Mouse (Mus musculus): ENCODE results near the gene Gpr146.
A peak's percentile ranks its signal among the peaks of the same experiment; 100 is the strongest.

The Gpr146 gene

GRCm38 (mm10) chr5:139429818-139430341, 52.4 kb downstream of the Gpr146 start:
- DNase-seq (ENCODE audit: low read depth) = no peak

GRCm38 (mm10) chr5:139432333-139432732, 54.8 kb downstream of the Gpr146 start:
- no peak for DNase-seq (ENCODE audit: low read depth)

GRCm38 (mm10) chr5:139432747-139433508, 55.4 kb downstream of the Gpr146 start:
- DNase-seq (ENCODE audit: low read depth) = no peak

- DNase-seq (ENCODE audit: low read depth) = no peak
Measured at GRCm38 (mm10) chr5:139433842-139434568, 56.5 kb downstream of the Gpr146 start.

- DNase-seq (ENCODE audit: low read depth) = peak; percentile 22
Measured at GRCm38 (mm10) chr5:139434940-139435339, 57.4 kb downstream of the Gpr146 start.

- no peak for DNase-seq (ENCODE audit: low read depth)
Measured at GRCm38 (mm10) chr5:139437769-139438168, 60.3 kb downstream of the Gpr146 start.

DNA sequence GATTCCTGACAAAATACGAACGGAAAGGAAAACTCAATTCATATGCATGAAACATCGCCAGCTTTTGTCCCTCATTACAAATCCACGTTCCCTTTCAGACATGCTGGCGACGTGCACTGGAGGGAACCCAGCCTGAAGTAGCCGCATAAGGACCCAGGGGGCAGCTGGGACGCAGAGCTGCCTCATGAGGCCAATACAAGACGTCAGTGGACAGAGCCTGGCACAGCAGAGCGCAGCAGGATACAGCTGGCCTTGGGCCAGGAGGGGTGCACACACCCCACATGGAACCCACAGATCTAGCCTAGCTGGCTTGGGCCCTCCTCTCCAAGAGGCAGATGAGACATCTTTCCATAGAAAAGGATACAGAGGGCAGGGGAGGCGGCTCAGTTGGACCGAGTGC, 60.9 kb downstream of the Gpr146 start:
- DNase-seq (ENCODE audit: low read depth) = no peak

- DNase-seq (ENCODE audit: low read depth) = no peak
Measured at GRCm38 (mm10) chr5:139440451-139440850, 63.0 kb downstream of the Gpr146 start.

GRCm38 (mm10) chr5:139440926-139441725, 63.6 kb downstream of the Gpr146 start:
- DNase-seq (ENCODE audit: low read depth) = no peak

DNA sequence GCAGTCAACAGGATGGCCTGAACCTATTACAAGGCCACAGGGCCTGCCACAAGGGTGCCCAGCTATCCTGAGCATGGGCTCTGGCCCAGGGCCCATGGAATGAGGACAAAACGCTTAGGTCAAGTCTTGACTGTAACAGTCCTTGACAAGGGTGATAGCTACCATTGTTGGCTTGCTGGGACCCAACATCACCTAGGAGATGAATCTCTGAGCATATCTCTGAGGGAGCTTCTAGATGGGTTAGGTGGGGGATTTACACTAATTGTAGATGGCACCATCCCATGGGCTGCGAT, 64.2 kb downstream of the Gpr146 start:
- DNase-seq (ENCODE audit: low read depth) = no peak

DNA sequence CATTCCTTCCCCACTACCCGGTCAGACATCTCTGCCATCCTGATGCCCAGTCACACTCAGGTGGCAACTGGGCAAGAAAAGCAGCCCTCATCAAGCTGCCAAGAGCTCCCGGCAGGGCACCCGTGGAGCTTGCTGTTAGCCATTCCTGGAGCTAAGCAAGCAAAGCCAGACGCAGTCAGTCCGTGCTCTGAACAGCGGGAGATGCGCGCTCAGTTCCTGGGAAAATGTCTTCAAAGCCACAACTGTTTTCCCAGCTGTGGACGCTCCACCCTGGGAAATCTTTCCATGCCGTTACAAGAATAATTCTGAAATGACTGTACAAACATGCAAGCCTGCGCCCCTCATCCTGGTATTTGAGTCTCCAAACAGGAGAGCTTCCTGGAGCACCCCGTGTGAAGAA, 64.9 kb downstream of the Gpr146 start:
- peak; percentile 64 for DNase-seq (ENCODE audit: low read depth)

DNA sequence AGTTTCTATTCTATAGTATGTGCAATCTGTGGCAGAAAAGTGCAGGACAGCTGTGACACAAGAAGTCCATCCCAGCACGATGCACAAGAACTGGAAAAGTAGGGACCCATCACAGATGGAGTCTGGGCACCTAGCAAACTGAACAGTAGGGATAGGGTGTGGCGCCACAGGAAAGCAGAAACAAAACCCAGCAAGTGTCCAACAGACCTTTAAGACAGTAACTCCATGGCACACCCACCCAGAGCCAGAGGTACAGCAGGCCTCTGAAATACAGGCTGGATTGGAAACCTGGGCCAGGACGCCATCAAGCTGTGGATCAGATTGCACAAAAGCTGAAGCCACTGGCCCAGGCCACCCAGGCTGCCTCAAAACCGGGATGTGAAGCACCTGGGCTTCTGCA, 65.5 kb downstream of the Gpr146 start:
- no peak for DNase-seq (ENCODE audit: low read depth)

DNA sequence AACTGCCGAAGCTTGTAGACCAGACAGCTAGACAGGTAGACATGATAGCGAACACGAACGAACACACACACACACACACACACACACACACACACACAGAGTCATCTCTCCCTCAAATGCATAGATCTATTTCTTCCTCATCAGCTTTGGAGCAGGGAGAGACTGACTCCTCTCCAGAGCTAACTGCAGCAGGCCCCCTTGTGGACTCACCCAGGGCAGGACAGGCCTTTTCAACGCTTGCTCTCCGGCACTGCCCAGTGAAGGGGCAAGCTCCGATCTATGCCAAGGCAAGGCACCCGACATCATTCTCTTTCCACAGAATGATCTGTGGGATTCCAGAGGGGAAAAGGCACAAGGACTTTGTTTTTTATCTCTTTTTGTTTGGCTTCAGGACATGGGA, 67.8 kb downstream of the Gpr146 start:
- no peak for DNase-seq (ENCODE audit: low read depth)
